Comparison of ENCODE assay signal across 8 mouse cellular contexts in genomic region chr5:73761709-73762108, GRCm38 (mm10).
DNase-seq lines count a peak whose midpoint lies in the region; ATAC-seq lines count a peak whose summit lies in the region.

No protein-coding gene starts in this region.

- DNase-seq in adrenal gland, adult 18-20 months (ENCODE audit: low spot score in 2 of 2), result peak; percentile 7 to 24
- DNase-seq in embryo, embryonic 10 days (ENCODE audit: low spot score), result peak; percentile 74
- peak; percentile 78 for DNase-seq in gastrocnemius, postnatal 14 days
- peak; percentile 26 for DNase-seq in kidney, adult 11 months
- peak; percentile 73 to 79 for DNase-seq in left cerebral cortex, postnatal 14 days (ENCODE audit: low spot score in 2 of 2)
- peak; percentile 80 for DNase-seq in telencephalon, adult 2 months (ENCODE audit: low read depth, low spot score)
- no peak for DNase-seq in thymus, postnatal 0 days (ENCODE audit: low spot score)

- H3K4me2 ChIP-seq in midbrain, embryonic 15.5 days, result no peak overlapping the region

- H3K27me3 ChIP-seq in midbrain, embryonic 15.5 days (replicated peaks), result no peaks in the 10 kb centered on the region

- intact Hi-C loops in gastrocnemius, postnatal 14 days (cut with DNase I; ENCODE audit: low total_unique reads), result no loop called here
- intact Hi-C loops in left cerebral cortex, postnatal 14 days (cut with DNase I), result loop anchor here (2.0 to 10.0 kb wide), 3 partner anchors 91 to 1395 kb away; no protein-coding TSS in a partner anchor

- ATAC-seq in midbrain, embryonic 15.5 days (replicated peaks), result peak; percentile 58; the same call in 1 of the 2 replicates

- H3K9ac ChIP-seq in midbrain, embryonic 15.5 days, result no peak overlapping the region

- no peak overlapping the region for H3K27ac ChIP-seq in midbrain, embryonic 15.5 days

- H3K4me1 ChIP-seq in midbrain, embryonic 15.5 days, result no peaks in the 10 kb centered on the region

- no peaks in the 10 kb centered on the region for H3K9me3 ChIP-seq in midbrain, embryonic 15.5 days

- H3K36me3 ChIP-seq in midbrain, embryonic 15.5 days (replicated peaks), result no peaks in the 10 kb centered on the region

- H3K4me3 ChIP-seq in midbrain, embryonic 15.5 days, result no peak overlapping the region

- 21% methylated on average over 8 of the region's 8 CpGs for WGBS in midbrain, embryonic 15.5 days
